Mouse (Mus musculus) frontal cortex, postnatal 14 days (tissue): ENCODE results near the gene Slc4a4.
"Not testable (repeated sequence)": the region's sequence is repeated elsewhere in the genome, so short reads cannot be mapped to it uniquely, and the experiment has no call there.

Source experiments
- DNase-seq, 2 experiments: peaks; one replicate each; pipeline ENCODE4 v3.0.0; 2022; ENCODE audit warnings: low spot score in 2 of 2

Gene Slc4a4

DNA sequence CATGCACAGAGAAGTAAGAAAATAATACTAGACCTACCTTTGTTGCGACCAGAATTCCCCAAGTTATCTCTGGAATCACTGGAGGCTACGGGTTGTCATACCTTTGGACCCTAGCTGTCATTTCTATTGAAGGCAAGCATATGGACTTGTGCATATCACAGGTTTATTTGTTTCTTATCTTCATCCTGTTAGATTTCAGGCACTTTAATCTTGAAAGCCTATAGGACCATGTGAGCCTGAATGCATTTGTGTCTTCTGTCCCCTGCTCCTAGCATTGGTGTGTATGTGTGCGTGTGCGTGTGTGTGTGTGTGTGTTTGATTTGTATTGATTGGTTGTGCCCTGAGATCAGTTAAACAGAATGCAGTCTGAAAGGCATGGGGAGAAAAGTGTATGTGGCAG lies 185.3 kb downstream of the Slc4a4 start:
- DNase-seq = no peak

DNA sequence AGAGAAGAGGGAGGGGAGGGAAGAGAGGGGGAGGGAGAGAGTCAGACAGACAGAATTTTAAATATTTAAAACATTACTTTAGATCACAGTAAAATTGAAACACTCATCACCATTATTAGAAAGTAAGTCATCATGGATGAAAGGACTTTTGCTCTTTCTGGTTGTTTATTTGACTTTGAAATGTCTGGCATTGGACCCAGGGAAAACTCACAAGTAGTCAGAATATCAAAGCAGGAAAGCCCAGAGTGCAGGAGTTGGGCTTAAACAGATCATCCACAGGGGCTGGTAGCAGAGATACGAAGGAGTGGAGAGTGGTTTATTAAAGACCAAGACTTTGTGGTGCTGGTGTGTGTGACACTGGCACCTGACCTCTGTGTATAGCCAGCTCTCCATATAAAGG lies 191.1 kb downstream of the Slc4a4 start:
- DNase-seq = no peak

DNA sequence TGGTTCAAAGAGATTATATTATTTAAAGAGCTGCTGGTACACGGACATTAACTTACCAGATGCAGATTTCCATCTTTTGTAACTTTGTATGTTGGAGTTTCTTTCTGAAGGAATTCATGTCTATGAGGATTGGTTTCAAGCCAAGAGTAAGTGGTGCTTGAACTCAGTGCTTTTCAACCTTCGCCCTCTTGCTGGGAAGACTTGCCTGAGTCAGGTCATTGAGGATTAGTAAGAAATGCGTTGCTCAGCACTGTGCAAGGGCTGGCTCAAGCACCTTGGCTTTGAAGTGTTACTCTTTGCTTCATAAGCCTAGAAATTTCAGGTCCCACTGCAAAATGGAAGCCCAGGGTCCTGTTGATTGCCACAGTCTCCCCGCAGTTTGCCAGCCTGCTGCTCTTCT lies 196.9 kb downstream of the Slc4a4 start:
- no peak for DNase-seq

DNA sequence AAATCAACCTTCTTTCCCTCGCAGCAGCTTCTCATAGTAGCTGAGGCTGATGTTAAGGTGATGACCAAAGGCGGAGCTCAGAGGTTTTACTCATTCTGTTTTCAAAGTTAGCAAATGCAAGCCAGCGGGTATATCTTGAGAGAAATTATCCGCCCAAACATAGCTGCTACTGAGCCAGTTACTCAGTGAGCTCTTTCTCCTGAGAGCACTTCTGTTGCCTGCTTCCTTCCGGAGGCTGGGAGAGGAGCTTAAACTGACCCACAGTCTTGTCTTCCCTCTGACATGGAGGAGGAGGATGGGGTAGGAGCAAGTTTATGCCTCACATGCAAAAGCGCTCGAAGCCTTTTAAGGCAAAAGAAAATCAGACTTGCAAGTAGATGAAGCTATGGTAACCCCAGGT lies 201.3 kb downstream of the Slc4a4 start:
- DNase-seq = no peak

DNA sequence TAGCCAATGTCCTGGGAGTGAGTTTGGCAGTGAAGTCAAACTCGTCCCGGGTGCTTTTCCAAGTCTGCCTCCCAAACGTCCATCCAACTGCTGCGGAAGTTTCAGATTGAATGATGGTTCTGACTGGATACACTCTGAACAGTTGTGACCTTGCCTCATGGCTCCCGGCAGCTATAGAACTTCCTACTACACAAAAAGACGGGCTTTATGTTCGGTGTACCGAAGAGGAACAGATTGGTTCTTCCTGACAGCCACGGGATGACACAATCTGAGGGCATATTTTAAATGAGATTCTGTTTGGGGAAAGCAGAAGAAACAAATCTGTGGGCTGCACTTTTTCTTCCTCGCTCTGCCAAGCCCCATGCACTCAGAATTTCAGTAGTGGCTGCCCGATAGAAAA lies 201.8 kb downstream of the Slc4a4 start:
- DNase-seq = peak in 1 of 2 experiments; percentile 14

DNA sequence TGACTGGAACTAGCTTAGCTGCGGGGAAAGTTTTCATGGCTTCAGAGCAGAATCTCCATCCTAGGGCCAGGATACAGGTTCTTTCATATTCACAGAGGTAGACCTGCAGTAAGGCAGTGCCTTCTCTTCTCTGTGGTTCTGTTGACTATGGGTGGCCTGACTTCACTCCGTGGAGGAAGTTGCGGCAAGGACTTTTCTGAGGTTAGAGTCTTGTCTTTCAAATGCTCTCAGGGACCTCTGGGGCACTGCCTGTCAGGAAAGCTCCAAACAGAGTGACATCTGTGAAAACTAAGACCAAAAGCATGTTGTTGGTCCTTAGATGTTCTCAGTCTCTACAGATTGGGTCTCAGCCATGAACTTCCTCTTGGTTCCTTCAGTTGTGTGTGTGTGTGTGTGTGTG lies 203.5 kb downstream of the Slc4a4 start:
- no peak for DNase-seq

DNA sequence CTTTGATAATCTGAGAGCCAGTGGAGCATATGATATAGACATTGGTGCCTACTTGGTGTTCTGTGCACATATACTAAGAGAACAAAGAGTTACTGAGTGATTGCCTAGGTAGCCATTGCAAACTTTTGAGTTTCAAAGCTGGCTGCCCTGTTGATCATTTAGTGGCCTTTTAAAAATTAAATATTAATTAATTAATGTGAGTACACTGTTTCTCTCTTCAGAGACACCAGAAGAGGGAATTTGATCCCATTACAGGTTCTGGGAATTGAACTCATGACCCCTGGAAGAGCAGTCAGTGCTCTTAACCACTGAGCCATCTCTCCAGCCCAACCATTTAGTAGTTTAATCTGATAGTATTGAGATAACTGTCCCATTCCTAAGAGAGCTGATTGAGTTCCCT lies 209.8 kb downstream of the Slc4a4 start:
- DNase-seq = no peak

DNA sequence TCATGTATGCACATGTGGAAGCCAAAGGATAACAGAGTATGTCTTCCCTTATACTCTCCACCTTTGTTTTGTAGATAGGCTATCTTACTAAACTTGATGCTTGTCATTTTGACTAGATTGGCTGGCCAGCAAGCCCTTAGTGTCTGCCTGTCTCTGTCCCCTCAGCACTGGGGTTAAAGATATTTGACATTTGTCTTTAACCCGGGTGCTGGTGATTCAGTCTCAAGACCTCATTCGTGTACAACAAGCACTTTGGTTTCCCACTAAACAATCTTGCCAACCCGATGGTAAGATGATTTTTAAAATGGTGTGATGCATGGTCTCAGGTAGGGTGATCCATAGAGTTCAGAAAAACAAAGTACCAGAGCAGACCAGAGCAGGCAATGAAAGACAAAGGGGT lies 210.7 kb downstream of the Slc4a4 start:
- no peak for DNase-seq

DNA sequence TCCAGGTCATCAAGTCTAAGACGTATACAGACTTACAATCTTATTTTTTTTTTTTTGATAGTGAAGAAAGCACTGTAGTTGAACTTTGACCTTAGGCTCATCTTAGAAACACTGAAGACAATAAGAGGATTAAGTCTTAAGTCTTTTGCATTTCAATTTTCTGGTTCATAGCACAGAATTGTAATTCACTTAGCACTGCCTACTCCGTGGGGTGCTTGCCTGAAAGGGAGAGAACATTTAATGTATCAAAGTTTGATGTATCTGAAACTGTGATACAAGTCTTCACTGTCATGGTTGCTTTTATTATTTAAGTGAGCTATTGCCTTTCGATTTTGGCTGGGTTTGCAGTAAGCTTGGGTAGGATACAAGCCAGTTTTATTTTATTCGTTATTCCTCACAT lies 211.5 kb downstream of the Slc4a4 start:
- no peak for DNase-seq

DNA sequence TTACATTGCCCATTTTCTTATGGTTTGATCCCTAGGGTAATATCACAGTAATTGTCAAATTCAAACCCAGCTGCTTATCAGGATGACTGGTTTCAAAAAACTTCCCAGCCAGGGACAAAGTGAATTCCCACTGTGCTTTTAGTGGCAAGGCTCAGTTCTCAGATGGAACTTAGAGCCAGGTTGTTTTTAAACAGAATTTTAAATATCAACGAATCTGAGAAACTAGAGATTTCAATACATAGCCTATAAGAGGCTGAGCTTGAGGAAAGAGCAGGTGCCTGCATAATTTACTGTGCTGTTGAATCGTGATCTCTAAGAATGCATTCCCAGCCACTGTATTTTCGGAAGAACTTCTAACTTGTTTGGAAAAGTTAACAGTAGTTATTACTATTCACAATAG lies 213.3 kb downstream of the Slc4a4 start:
- no peak for DNase-seq

DNA sequence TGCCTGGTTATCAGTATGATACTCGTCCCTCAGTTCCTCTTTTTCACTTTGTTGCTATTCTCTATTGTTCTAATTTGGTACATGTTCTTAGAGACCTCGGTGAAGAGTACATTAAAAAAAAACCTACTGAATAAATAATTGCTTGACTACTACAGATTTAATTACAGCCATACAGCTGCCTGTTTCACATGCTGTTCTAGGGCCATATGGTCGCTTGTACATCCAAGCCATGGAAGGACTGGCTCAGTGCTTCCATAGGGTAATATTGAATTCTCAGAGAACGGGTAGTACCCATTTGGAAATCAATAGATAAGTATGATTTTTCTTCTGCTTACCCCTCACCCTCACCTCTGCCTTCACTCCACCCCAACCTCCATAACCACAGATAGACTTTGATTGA lies 215.9 kb downstream of the Slc4a4 start:
- no peak for DNase-seq

DNA sequence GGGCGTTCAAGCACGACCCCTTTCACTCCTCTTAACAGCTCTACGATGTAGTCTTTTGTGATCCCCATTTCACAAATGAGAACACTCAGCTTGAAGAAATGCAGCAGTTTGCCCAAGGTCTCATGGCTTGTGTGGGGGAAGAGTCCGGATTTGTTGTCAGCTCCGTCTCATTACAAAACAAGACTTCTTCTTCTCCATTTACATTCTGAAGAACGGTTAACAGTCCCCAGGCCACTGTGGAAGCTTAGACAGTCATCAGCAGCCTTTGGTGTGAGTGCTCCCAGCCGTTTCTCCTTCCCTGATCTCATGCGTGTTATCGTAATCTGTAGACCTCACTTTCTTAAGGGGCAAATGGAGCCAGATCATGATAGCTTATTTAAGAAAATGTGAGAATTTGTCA lies 218.7 kb downstream of the Slc4a4 start:
- no peak for DNase-seq

DNA sequence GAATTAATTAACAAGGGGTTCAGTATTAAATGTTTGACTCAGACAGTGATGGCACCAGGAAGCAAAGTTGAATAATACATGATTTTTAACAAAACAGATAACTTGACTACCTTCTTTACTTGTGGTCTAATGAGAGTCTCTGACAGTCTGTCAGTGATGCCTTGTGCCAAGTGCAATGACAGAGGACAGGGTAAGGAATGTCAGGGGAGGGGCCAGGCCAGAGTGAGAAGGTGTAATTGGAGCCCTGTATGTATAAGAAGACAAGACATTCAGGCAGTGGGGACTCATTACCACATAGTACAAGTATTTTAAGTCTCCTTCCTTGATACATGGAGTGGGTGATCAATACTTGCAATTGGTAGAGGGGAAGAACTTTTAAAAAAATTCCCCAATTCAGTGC lies 219.6 kb downstream of the Slc4a4 start:
- DNase-seq = no peak

DNA sequence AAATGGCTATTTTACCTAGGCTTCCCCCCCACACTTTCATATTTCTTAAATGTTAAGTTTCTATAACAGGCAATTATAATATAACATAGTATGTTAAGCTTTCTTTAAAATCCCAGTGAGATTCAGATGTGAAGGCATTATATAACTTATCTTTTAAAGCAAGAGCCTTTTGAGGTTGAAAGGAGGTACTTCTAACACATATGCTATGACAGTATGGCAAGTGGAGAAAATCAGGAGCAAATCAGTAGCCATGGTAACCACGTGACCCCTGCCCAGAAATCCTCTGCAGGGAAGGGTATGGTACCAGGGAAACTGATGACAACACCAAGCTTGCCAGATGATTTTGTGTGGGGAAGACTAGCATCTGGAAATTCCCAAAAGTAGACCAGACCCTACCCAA lies 222.2 kb downstream of the Slc4a4 start:
- no peak for DNase-seq

DNA sequence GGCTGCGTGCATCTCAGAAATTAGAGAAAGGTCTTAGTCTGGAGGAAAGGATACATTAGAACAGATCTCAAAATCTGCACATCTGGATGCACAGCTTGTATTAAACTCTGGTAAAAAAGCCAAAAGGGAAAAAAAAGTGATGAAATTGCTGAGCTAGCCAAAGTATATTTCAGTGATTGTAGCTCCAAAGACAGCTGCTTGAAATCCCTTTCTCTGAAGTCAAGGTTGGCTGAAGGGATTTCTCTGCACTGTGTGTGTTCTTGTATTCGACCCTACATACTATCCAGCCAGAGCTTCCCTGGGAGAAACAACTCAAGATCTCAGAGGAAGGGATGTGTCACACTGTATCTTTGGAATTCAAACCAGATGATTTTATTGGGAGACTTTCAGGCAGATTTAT lies 223.2 kb downstream of the Slc4a4 start:
- DNase-seq = no peak

DNA sequence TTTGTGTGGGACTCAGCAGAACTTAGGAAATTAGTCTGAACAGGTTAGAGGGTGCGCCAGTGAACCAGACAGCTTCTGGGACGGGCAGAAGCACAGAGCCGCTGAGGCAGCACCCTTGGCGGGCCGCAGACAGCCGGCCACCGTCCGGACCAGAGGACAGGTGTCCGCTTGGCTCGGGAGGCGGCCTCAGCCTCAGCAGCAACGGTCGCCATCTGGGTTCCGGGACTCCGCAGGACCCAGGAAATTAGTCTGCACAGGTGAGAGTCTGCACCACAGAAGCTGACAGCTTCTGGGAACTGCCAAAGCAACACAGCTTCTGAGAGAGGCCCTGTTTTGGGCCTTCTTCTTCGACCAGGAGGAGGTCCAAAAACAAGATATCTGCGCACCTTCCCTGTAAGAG lies 225.4 kb downstream of the Slc4a4 start:
- DNase-seq = not testable (repeated sequence)

DNA sequence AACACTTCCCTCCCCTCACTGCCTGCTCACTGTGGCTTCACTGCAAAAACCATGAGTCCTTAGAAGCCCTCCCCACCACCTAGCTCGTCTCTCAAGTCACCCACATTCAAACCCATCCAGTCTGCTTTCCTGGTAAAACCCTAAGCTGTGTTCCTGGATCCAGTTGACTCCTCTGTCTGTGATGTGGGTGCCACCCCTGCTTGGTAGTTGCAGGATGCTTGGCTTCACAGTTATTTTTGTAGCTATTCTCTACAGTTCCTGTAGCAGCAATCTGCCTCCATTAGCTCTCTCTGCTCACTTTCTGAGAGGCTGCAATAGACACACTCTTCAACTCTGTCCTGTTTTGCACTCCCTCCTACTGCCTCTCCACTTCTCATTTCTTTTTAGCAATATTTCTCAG lies 234.3 kb downstream of the Slc4a4 start:
- DNase-seq = no peak

DNA sequence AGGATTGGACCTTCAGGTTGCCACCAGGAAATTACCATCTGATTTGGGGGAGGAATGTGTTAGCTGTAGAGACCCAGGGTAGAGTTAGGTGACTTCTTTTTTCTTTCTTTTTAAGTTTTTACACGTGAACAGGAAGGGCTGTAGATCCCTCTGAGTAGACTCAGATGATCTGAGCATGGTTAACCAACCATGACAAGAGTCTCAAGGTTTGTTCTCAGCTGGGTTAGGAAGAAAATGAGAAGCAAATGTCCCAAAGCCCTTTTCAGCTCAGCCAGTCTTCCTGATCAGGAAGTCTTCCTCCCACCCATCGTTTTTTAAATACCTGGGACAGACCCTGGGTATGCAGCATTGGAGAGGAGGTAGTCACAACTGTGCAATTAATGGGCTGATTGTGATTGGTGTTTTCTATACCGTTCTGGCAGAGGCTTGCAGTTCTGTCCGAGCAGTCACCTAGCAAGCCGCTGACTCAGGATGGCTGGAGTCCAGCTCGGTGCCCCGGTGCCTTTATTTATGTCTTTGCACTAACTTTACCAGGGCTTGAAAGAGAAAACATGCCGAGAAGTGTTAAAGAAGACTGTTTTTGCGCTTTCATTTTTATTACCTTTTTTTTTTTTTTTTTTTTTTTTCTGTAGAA lies 236.8 kb downstream of the Slc4a4 start:
- DNase-seq = no peak

DNA sequence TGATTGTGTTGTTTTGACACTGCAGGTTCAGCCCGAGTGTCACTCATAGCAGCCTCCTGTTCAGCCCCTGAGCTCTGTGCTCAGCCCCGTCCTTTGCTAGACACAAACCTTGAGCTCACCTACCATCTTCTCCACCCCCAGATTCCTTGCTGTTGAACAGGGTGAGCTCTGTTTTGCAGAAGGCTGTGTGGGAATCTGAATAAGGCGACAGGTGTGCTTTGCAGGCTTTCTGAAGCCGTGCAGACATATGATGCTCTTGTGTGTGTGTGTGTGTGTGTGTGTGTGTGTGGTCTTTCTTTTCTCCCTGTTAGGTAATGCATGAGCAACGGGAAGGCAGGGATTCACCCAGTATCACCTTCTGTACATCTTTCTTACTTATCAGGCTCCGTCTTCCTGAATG lies 241.6 kb downstream of the Slc4a4 start:
- DNase-seq = no peak

DNA sequence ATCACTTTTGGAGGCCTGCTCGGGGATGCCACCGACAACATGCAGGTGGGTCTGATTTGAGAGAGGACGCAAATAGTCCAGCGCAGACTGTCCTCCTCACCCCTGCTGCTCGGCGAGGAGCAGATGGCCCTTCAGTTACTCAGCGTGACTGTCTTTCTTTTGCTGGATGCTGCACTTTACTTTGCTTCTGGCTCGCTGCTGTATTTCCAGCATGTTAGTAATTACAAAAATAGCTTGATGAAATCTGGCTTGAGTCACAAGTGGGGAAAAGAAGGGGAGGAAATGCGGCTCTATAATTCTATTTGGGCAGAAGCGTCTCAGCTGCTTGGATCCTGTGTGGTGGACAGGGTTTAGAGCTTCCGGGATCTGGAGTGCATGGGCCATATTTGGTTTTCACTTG lies 249.2 kb downstream of the Slc4a4 start:
- peak in 1 of 2 experiments; percentile 36 for DNase-seq

DNA sequence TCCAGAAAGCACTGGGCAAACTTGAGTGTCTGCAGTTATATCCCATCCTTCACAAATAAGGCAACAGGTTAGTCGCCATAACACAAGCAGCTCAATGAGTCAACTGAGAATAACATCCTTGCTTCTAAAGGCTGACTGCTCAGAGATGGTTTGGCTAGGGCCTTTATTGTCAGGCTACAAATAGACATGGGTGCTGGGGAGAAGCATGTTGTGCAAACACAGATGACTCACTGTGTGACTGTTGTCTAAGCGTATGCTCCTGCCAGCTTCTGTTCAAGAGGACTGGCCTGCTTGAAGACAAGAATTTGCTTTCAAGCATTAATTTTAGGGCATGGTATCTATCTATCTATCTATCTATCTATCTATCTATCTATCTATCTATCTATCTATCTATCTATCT lies 253.5 kb downstream of the Slc4a4 start:
- no peak for DNase-seq

DNA sequence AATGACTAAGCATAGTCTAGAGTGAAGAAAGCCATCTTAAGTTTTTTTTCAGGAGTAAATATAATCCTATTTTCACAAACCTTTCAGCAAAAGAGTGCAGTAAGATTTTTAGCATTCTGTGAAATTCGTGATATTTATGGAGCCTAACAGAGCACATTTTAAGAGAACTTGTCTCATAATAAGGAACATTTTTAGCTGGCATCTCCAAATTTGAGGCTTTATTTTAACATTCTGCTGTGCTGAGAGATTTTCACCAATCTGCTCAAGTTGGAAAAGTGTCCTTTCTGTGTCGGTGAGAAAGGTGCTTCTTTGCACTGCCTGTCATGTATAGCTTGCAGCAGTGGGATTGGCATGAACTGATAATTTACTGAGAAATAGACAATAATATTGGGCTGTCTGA lies 255.1 kb downstream of the Slc4a4 start:
- DNase-seq = no peak

DNA sequence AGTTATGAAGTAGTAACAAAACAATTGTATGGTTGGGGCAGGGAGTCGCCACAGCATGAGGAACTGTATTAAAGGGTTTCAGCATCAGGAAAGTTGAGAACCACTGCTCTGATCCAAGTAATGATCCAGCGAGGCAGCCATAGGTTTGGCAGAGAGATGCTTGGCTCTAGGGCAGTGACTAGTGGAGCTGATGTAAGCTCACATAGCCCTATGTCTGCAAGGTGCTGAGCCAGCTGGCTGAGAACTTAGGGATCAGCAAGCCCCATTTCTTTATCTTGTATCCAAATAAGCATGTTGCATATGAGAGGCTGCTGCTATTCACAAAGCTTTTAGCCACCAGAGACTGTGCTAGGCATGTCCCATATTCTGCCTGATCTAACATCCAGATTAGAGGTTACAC lies 259.7 kb downstream of the Slc4a4 start:
- DNase-seq = no peak

DNA sequence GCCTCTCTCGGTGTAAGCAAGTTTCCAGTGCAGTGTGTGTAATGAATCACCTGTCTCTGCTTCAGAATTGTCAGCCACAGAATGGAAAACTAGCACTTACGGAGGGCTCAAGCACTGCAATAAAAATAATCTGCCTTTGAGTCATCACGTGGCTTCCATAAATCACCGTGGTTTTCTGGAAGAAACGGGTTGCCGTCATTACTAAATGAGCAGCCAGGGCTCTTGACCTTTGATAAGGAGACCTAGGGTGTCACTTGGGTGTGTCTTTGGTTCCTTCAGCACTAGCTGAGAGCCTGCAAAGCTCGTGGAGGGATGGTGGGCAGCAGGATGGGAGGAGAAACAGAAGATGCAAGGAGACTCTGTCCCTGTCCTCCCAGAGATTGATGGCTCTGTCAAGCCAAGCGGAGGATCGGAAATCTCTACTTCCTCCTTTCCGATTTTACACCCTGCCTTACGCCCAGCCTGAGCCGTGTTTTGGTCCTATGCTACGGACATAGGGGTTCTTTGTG lies 260.7 kb downstream of the Slc4a4 start:
- DNase-seq = no peak
